Comparison of ENCODE assay signal across 9 mouse cellular contexts in genomic region chr13:112511261-112511660, GRCm38 (mm10). TPM values are rescaled to one million over a fixed set of nuclear protein-coding genes. Genes with fewer than 3 reads are reported as not detected.
DNase-seq lines count a peak whose midpoint lies in the region; ATAC-seq lines count a peak whose summit lies in the region.
"Had no signal": no experiment of that assay in that cellular context is flagged by ENCODE, and none has a peak within 500 bp of the region (broad histone marks: within the 10 kb centered on the region; RNA-seq: fewer than 3 reads in every experiment).

No protein-coding gene starts in this region.

- peak; percentile 52 for DNase-seq in CD4-positive, CD25-positive, alpha-beta regulatory T cell, adult 2 months (ENCODE audit: low read depth, low spot score)
- DNase-seq in kidney, adult 18-20 months, result peak; percentile 25
- no peak for DNase-seq in kidney, adult 11 months
- DNase-seq in right cerebral cortex, postnatal 14 days, result peak; percentile 35
- no peak for DNase-seq in right cerebral cortex, postnatal 36 days (ENCODE audit: low spot score in 2 of 2)
- peak; percentile 40 for DNase-seq in lung, postnatal 14 days
- DNase-seq in layer of hippocampus, postnatal 25 days (ENCODE audit: extremely low spot score in 1 of 2, low spot score in 1 of 2), result no peak
- DNase-seq: cerebellum, postnatal 36 days had no signal

- no peak for ATAC-seq in CD4-positive, CD25-positive, alpha-beta regulatory T cell, adult 4 months

RNA-seq across cellular contexts. Expression of gene Il6st, which starts 47.4 kb away (rescaled TPM):
- polyA plus RNA-seq in CD4-positive, CD25-positive, alpha-beta regulatory T cell, adult 4 months (2017; shearing (Covaris generic)), result 10 to 100 TPM; 52.9 to 65.9 TPM
- total RNA-seq in layer of hippocampus, postnatal 25 days (2021), result 10 to 100 TPM; 74.7 to 86.3 TPM

Comparison
In these comparisons a context has a peak if more than half of its experiments do, and no peak if none do; other contexts are left out.
1. DNase-seq: peak in CD4-positive, CD25-positive, alpha-beta regulatory T cell, adult 2 months (single experiment), kidney, adult 18-20 months (single experiment), right cerebral cortex, postnatal 14 days (single experiment) and lung, postnatal 14 days (single experiment); none in kidney, adult 11 months (single experiment), right cerebral cortex, postnatal 36 days (0 of 2) and layer of hippocampus, postnatal 25 days (0 of 2).